Mouse (Mus musculus) bone marrow macrophage, adult 2 months (primary cell): ENCODE results near the gene Nkiras2. TPM values are rescaled to one million over a fixed set of nuclear protein-coding genes. Genes with fewer than 3 reads are reported as not detected.
"Not testable (repeated sequence)": the region's sequence is repeated elsewhere in the genome, so short reads cannot be mapped to it uniquely, and the experiment has no call there.

Source experiments
- H3K27ac ChIP-seq: 2 replicates; pipeline ENCODE4 v1.5.1; 2012; ENCODE audit warnings: low read depth, low read length; ENCODE audit not compliant: insufficient read depth
- H3K4me1 ChIP-seq: 2 replicates; pipeline ENCODE4 v1.6.1; 2012; ENCODE audit warnings: low read length; ENCODE audit not compliant: control insufficient read depth, insufficient read depth
- H3K4me3 ChIP-seq: 2 replicates; pipeline ENCODE4 v1.5.1; 2012; ENCODE audit warnings: mild to moderate bottlenecking, low read length, moderate library complexity; ENCODE audit not compliant: insufficient read depth
- CTCF ChIP-seq: IDR thresholded peaks from 2 replicates; pipeline ENCODE4 v1.5.1; 2012; ENCODE audit warnings: low read depth, mild to moderate bottlenecking, low read length, moderate library complexity
- POLR2A ChIP-seq: IDR thresholded peaks from 2 replicates; pipeline ENCODE4 v1.6.1; 2012; ENCODE audit warnings: mild to moderate bottlenecking, low read depth, low read length, borderline replicate concordance
- polyA plus RNA-seq: library from polyadenylated mRNA; stranded (reverse); fragments of >200 nt; gene quantifications from 2 replicates; pipeline ENCODE4 v1.2.4, GENCODE M21; 2012; ENCODE audit not compliant: missing spikeins, insufficient read depth, insufficient read length

Nkiras2 gene
- polyA plus RNA-seq, 1 experiment: 52.5 TPM

- peaks cover 59% of the 10 kb centered on the region for H3K4me1 ChIP-seq
- H3K27ac ChIP-seq: peak overlapping the region; percentile 38
- H3K4me3 ChIP-seq: no peak overlapping the region
- no peak for TF ChIP-seq CTCF
- no peak for TF ChIP-seq POLR2A
These were observed 7.4 kb upstream of the Nkiras2 start for GRCm38 (mm10) chr11:100611627-100612026.

- Histone ChIP-seq H3K4me1 (peaks cover 55% of the 10 kb centered on the region), H3K27ac (no peak overlapping the region), H3K4me3 (no peak overlapping the region)
- TF ChIP-seq CTCF: no peak
- no peak for TF ChIP-seq POLR2A
These were observed 5.8 kb upstream of the Nkiras2 start for GRCm38 (mm10) chr11:100613241-100613640.

- TF ChIP-seq POLR2A: no peak
- TF ChIP-seq CTCF: no peak
- Histone ChIP-seq H3K4me1 (peaks cover 31% of the 10 kb centered on the region), H3K4me3 (no peak overlapping the region), H3K27ac (no peak overlapping the region)
These were observed 2.7 kb upstream of the Nkiras2 start for GRCm38 (mm10) chr11:100616332-100616731.

- peaks cover 27% of the 10 kb centered on the region for H3K4me1 ChIP-seq
- H3K4me3 ChIP-seq, H3K27ac ChIP-seq: not testable (repeated sequence)
These were observed 2.2 kb upstream of the Nkiras2 start for GRCm38 (mm10) chr11:100616836-100617235.

GRCm38 (mm10) chr11:100617480-100617879, 1.6 kb upstream of the Nkiras2 start:
- Histone ChIP-seq H3K4me1 (peaks cover 25% of the 10 kb centered on the region), H3K4me3 (no peak overlapping the region), H3K27ac (no peak overlapping the region)
- TF ChIP-seq CTCF (no peak), POLR2A (no peak)

- Histone ChIP-seq H3K4me1 (peaks cover 17% of the 10 kb centered on the region; the same call in 1 of the 2 replicates), H3K27ac (peak overlapping the region; percentile 90), H3K4me3 (peak overlapping the region; percentile 69)
- no peak for TF ChIP-seq POLR2A
- TF ChIP-seq CTCF: no peak
These were observed 486 bp downstream of the Nkiras2 start for GRCm38 (mm10) chr11:100619485-100619975.

- Histone ChIP-seq H3K4me1 (peaks cover 17% of the 10 kb centered on the region; the same call in 1 of the 2 replicates), H3K27ac (peak within 1 kb of the TSS; percentile 90), H3K4me3 (peak within 1 kb of the TSS; percentile 69)
- TF ChIP-seq POLR2A (no peak), CTCF (0 out of 2 replicates have a peak, but pooled peaks have one; percentile 11)
These were observed 938 bp downstream of the Nkiras2 start, which contains the start of gene Dnajc7 for GRCm38 (mm10) chr11:100619982-100620381. TSS of gene Dnajc7 (minus strand) at chr11:100620168.

- H3K4me3 ChIP-seq: peak overlapping the region; percentile 91
- peaks cover 24% of the 10 kb centered on the region for H3K4me1 ChIP-seq
- peak overlapping the region; percentile 87 for H3K27ac ChIP-seq
- 0 out of 2 replicates have a peak, but pooled peaks have one; percentile 5 for TF ChIP-seq POLR2A
- TF ChIP-seq CTCF: peak; percentile 31; the same call in 1 of the 2 replicates
These were observed 3.7 kb downstream of the Nkiras2 start for GRCm38 (mm10) chr11:100622714-100623113.

GRCm38 (mm10) chr11:100623867-100624266, 4.8 kb downstream of the Nkiras2 start:
- Histone ChIP-seq H3K27ac (peak overlapping the region; percentile 87), H3K4me3 (peak overlapping the region; percentile 91), H3K4me1 (peaks cover 23% of the 10 kb centered on the region)
- TF ChIP-seq CTCF (no peak), POLR2A (no peak)

GRCm38 (mm10) chr11:100625754-100626700, 7.0 kb downstream of the Nkiras2 start:
- Histone ChIP-seq H3K4me1 (peaks cover 23% of the 10 kb centered on the region), H3K27ac (peak overlapping the region; percentile 95), H3K4me3 (no peak overlapping the region)
- no peak for TF ChIP-seq CTCF
- TF ChIP-seq POLR2A: no peak
